Mouse (Mus musculus): ENCODE results near the gene Adora3.

GRCm38 (mm10) chr3:105893941-105894391, 23.3 kb downstream of the Adora3 start:
- TF ChIP-seq CTCF (IDR thresholded peaks at IDR 0.05) (no peak), POLR2A (IDR thresholded peaks at IDR 0.05; ENCODE audit: insufficient read depth, low read depth, low read length) (no peak), EP300 (IDR thresholded peaks at IDR 0.05; ENCODE audit: insufficient read depth, low read depth, low read length) (peak; percentile 85)

All from heart, adult 2 months (tissue).